Mouse (Mus musculus): ENCODE data around the gene Cwf19l1. TPM values are rescaled to one million over a fixed set of nuclear protein-coding genes. Genes with fewer than 3 reads are reported as not detected.

Cwf19l1 gene
- 17.0 TPM for polyA plus RNA-seq (2014; fragmentation: Illumina TruSeq; extraction: RNeasy Lipid Tissue Mini Kit (QIAGEN cat#74804); ENCODE audit: low read depth, low replicate concordance)

DNA sequence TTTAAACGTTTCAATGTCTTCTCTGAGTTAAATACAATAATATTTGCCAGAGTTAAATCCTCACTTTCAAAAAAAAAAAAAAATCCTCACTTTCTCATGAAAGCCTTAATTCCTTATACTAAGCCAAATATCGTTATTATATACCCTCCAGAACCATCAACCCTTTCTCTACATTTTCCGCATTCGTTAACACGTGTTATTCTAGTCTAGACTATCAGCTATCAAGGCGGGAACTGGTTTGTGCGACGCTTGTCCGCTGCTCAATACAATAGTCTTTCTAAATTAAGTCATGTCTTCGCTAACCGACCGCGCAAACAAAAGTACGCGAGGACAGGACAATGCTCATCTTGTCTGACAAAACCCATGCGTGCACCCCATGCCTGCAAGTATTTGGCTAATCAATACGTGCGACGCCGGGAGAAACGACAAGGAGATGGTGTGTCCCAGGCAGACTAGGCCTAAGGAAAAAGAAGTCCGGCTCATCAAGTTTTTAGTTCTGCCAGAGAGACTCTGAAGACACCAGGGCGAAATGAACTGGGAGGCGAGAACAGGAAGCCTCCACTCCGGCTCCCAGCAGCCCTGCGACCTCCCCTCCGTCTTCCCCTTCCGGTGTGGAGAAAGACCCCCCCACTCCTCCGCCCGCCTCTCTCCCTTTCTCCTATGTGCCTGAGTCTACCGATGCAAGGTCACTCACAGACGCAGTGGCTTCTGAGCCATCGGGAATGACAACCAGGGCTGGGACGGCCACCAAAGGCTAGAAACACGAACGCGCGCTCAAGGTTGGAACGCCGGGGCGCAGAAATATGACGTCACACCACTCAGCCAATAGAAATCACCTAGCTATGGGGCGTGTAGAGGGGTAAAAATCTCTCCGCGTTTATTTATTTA is at the start of gene Cwf19l1:
Cwf19l1 (minus strand) TSS at position 805 of the 888 bp plus-strand sequence.

DNA sequence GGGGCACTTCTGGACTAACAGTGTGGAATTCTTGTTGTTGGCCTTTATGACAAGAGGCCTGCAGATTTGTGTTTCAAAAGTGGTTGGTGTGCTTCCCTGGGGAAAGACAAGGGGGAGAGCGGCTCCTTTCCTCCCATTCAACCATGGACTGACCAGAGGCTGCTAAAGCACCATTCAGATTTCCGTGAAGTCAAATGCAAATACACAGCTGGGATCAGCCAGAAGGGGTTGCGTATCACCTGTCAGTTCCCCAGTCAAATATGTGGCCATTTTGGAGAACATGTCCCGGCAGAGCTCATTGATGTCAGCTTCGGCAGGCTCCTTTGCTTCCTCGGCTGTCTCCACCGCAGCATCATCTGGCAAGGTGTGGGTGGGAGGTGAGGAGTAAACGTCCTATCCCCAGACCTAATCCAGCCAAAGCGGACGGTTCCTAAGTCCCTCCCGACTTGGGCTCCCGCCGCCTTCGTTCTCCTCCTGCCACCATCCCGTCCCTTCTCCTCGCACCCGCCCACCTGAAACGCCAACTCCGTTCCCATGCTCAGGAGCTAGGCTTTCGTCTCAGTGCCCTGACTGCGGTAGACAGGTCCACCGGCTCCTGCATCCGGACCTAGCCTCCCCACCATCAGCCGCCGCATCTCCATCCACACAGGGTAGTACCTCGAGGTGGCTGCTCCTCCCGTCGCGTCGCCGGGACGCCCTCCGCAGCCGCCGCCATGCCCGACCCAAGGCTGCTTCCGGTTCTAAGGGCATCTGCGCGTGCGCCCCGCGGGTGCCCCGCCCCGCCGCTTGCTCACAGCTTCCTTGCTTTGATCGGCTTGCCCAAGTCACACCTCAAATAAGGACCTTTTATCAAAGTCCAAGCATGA is 10.3 kb upstream of the Cwf19l1 start, which contains the start of gene Bloc1s2:
Bloc1s2 (minus strand) TSS at position 745 of the 866 bp plus-strand sequence.

DNA sequence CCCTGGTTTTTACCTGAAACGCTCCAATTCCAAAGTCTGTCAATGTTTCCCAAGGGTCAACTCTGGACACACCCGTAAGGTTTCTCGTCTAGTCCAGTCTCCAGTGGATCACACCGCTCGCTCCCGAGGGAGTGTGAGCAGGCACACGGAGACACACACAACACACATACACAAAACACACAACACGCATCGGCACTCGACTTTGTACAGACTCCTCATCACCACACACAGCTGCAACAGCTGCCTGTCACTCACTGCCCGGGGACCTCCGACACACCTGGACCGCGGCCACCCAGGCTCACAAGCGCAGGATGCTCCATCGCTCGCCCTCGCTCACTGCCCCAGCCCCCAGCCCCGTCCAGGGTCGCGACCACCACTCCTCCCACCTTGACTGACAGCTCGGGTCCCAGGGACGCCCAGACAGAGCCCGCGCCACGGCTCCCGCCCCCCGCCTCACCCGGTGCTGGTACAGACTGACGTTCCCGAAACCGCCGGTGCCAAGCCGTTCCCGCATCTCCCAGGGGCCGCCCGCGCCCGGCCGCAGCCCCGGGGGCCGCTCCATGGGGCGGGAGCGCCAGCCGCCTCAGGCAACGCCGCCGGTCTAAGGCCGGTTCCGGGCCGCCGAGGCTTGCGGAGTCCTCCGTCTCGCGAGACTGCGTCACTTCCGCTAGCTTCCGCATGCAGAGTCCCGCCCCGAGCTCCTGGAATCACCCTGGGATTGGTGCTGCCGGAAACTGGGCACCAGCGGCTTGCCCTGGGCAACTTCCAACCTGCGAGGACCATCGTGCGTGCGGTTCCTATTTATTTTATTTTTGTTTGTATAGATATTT is 28.6 kb downstream of the Cwf19l1 start, which contains the start of gene Chuk:
Chuk (minus strand) TSS at position 650 of the 830 bp plus-strand sequence.

DNA sequence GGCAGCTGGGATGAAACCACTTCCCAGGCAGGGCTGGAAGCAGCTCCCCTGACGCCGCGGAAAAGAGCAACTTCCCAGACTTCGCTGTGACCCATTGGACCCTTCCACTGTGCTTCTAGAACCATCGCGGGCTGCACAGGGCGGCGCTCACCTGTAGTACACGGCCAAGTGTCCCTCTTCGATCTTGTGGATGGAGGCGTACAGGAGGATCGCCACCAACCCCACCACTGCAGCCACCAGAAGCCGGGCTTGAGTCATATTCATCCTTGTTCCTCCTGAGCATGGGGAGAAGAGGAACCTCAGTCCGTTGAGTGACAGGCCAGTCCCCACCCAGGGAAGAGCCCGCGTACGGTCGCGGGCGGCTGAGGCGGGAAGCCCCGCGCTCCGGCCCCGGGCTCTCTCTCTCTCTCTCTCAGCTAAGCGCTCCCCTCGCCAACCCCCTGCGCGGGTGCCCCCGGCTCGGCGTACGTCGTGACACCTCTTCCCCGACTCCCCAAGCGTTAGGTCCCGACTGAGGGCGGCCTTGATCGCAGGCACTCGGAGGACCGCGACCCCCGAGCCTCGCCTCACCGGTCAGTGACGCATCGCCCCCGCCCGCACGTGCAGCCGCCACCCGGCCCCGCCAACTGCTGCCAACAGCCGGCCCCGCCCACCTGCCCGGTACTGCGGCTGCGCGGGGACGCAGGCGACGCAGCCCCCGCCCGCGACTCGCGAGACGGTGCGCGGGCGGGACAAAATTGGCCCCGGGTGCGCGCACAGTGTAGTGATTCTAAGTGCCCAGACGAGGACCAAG is 66.4 kb downstream of the Cwf19l1 start, which contains the start of gene Erlin1:
Erlin1 (minus strand) TSS at position 665 of the 793 bp plus-strand sequence.

Other genes starting within 250 kb of the Cwf19l1 start
- gene Dnmbp, start 195.7 kb downstream of the Cwf19l1 start, polyA plus RNA-seq (2014; fragmentation: Illumina TruSeq; extraction: RNeasy Lipid Tissue Mini Kit (QIAGEN cat#74804); ENCODE audit: low read depth, low replicate concordance), result 7.6 TPM
- gene Cpn1, start 149.3 kb downstream of the Cwf19l1 start, polyA plus RNA-seq (2014; fragmentation: Illumina TruSeq; extraction: RNeasy Lipid Tissue Mini Kit (QIAGEN cat#74804); ENCODE audit: low read depth, low replicate concordance), result 20.6 TPM
- 291 TPM for gene Cyp2c23, start 106.7 kb downstream of the Cwf19l1 start, polyA plus RNA-seq (2014; fragmentation: Illumina TruSeq; extraction: RNeasy Lipid Tissue Mini Kit (QIAGEN cat#74804); ENCODE audit: low read depth, low replicate concordance)
- gene Erlin1, start 66.1 kb downstream of the Cwf19l1 start, polyA plus RNA-seq (2014; fragmentation: Illumina TruSeq; extraction: RNeasy Lipid Tissue Mini Kit (QIAGEN cat#74804); ENCODE audit: low read depth, low replicate concordance), result 44.8 TPM
- gene Chuk, start 28.4 kb downstream of the Cwf19l1 start, polyA plus RNA-seq (2014; fragmentation: Illumina TruSeq; extraction: RNeasy Lipid Tissue Mini Kit (QIAGEN cat#74804); ENCODE audit: low read depth, low replicate concordance), result 245 TPM
- gene Bloc1s2, start 10.6 kb upstream of the Cwf19l1 start, polyA plus RNA-seq (2014; fragmentation: Illumina TruSeq; extraction: RNeasy Lipid Tissue Mini Kit (QIAGEN cat#74804); ENCODE audit: low read depth, low replicate concordance), result 29.2 TPM
- not detected for gene Pkd2l1, start 56.6 kb upstream of the Cwf19l1 start, polyA plus RNA-seq (2014; fragmentation: Illumina TruSeq; extraction: RNeasy Lipid Tissue Mini Kit (QIAGEN cat#74804); ENCODE audit: low read depth, low replicate concordance)
- not detected for gene Scd3, start 67.4 kb upstream of the Cwf19l1 start, polyA plus RNA-seq (2014; fragmentation: Illumina TruSeq; extraction: RNeasy Lipid Tissue Mini Kit (QIAGEN cat#74804); ENCODE audit: low read depth, low replicate concordance)
- gene Scd2, start 157.8 kb upstream of the Cwf19l1 start, polyA plus RNA-seq (2014; fragmentation: Illumina TruSeq; extraction: RNeasy Lipid Tissue Mini Kit (QIAGEN cat#74804); ENCODE audit: low read depth, low replicate concordance), result 3.6 TPM
- not detected for gene Scd4, start 197.2 kb upstream of the Cwf19l1 start, polyA plus RNA-seq (2014; fragmentation: Illumina TruSeq; extraction: RNeasy Lipid Tissue Mini Kit (QIAGEN cat#74804); ENCODE audit: low read depth, low replicate concordance)

Data from liver, adult 10 weeks (tissue).